Mouse (Mus musculus): Measurements from ENCODE around the gene Aspscr1. TPM values are rescaled to one million over a fixed set of nuclear protein-coding genes. Genes with fewer than 3 reads are reported as not detected.

Aspscr1 gene
- polyA plus RNA-seq, 1 experiment = 95.8 TPM

DNA sequence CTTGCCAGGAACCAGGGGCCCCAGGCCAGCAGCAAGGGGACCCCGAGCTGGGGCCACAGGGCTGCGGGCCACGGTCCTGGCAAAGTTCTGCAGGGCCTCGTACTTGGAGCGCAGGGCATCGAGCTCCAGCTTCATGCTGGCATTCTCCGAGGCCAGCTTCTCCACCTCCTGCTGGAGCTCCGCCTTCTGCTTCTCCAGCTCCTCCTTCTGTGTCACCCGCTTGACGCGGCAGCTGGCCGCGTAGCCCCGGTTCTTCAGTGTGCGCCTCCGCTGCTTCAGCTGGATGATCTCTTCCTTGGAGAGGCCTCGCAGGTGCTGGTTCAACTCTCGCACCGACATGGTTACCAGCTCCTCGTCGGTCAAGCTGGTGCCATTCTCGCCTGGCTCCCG is 43.4 kb upstream of the Aspscr1 start:
- Histone ChIP-seq H3K4me3 (replicated peaks; ENCODE audit: extremely low read depth, low read depth, low read length) (no peak overlapping the region), H3K4me1 (ENCODE audit: control insufficient read depth, insufficient read depth, low read length) (peaks cover 31% of the 10 kb centered on the region)
- WGBS = 67% methylated on average over 23 of the region's 23 CpGs
- no peak for TF ChIP-seq POLR2A (IDR thresholded peaks at IDR 0.05; ENCODE audit: borderline replicate concordance, extremely low read depth, low read depth, low read length)
- no peak for TF ChIP-seq CTCF (IDR thresholded peaks at IDR 0.05; ENCODE audit: insufficient read depth, low read length)
- DNase-seq = no peak

DNA sequence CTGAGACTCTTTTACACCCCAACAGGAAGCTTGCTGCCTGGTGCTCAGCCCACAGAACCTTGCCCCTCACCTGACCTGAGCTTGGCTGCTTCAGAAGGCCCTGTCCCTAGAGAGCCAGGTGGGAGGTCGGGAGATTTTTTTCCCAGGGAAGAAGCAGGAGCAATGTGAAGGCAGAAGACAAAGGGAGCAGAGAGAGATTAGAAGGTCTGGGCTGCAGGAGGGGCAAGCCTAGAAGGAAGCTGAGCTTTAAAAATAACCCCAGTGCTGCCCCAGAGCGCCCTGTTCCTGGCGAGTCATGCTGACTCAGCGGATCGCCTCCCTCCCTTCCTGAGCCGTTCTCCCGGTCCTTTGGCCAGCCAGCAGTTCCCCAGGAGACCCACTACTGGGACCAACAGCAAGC is 42.9 kb upstream of the Aspscr1 start:
- H3K4me3 ChIP-seq (replicated peaks; ENCODE audit: extremely low read depth, low read depth, low read length) = no peak overlapping the region
- no peak for DNase-seq
- TF ChIP-seq CTCF (IDR thresholded peaks at IDR 0.05; ENCODE audit: insufficient read depth, low read length) (no peak), POLR2A (IDR thresholded peaks at IDR 0.05; ENCODE audit: borderline replicate concordance, extremely low read depth, low read depth, low read length) (no peak)
- WGBS = 25% methylated on average over 7 of the region's 7 CpGs
- peaks cover 31% of the 10 kb centered on the region for H3K4me1 ChIP-seq (ENCODE audit: control insufficient read depth, insufficient read depth, low read length)

DNA sequence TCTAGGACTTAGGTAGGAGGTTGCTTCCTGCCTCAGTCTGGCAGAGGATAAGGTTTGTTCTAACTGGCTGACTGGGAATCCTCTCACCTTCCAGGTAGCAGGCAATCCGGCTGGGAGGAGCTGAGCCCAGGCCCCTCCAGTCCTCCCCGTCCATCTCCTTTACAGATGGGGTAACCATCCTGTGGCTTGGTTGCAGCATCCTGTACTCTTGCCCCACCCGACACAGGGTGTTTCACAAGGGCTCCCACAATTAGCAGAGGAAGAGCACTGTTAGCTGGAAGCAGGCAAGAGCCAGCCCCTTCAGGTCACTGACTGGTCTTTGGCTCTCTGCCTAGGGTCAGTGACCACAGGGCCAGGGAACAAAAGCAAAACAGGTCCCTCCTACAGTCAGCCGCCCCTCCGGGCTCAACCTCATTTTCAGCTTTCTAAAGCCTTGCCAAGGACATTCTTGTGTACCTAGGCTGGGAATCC is 42.3 kb upstream of the Aspscr1 start:
- DNase-seq = peak; percentile 49
- TF ChIP-seq POLR2A (IDR thresholded peaks at IDR 0.05; ENCODE audit: borderline replicate concordance, extremely low read depth, low read depth, low read length) (no peak), CTCF (IDR thresholded peaks at IDR 0.05; ENCODE audit: insufficient read depth, low read length) (no peak)
- peaks cover 27% of the 10 kb centered on the region for H3K4me1 ChIP-seq (ENCODE audit: control insufficient read depth, insufficient read depth, low read length)
- H3K4me3 ChIP-seq (replicated peaks; ENCODE audit: extremely low read depth, low read depth, low read length) = no peak overlapping the region
- WGBS = 23% methylated on average over 5 of the region's 5 CpGs

- TF ChIP-seq POLR2A (IDR thresholded peaks at IDR 0.05; ENCODE audit: borderline replicate concordance, extremely low read depth, low read depth, low read length) (no peak), CTCF (IDR thresholded peaks at IDR 0.05; ENCODE audit: insufficient read depth, low read length) (no peak)
- H3K4me3 ChIP-seq (replicated peaks; ENCODE audit: extremely low read depth, low read depth, low read length) = no peak overlapping the region
- 18% methylated on average over 7 of the region's 7 CpGs for WGBS
- H3K4me1 ChIP-seq (ENCODE audit: control insufficient read depth, insufficient read depth, low read length) = peaks cover 24% of the 10 kb centered on the region
- no peak for DNase-seq
These were observed 41.7 kb upstream of the Aspscr1 start for GRCm38 (mm10) chr11:120630881-120631725.

DNA sequence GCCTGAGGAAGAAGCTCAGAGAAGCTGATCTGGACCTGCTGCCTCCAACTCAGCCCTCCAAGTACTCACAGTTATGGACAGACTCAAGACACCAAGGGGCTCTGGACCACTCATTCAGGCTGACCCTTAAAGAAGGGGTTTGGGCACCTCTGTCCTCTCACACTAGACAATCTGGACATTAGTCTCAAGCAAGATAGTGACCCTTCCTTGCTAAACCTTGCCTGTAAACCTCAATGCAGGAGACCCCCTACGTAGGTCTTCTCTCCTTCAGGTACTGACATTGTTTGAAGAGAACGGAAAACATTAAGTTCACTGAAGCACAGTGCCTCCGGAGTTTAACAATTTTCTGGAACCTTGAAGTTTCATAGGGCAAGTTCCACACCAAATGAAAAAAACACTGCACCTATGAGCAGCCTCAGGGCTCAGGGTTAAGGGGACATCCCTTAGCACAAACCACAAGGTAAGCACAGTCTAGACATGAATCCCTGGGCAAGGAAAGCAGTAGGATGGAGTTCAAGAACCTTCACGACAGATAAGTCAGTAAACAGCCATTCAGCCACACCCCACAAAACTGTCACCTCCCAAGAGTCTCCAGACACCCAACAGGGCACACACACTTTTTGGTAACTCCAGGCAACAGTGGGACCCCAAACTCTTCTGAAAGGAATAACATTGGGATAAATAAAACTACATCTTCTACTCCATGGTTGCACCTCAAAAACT is 40.9 kb upstream of the Aspscr1 start:
- Histone ChIP-seq H3K4me3 (replicated peaks; ENCODE audit: extremely low read depth, low read depth, low read length) (peak overlapping the region; percentile 89), H3K4me1 (ENCODE audit: control insufficient read depth, insufficient read depth, low read length) (peaks cover 24% of the 10 kb centered on the region)
- 43% methylated on average over 4 of the region's 4 CpGs for WGBS
- DNase-seq = no peak
- TF ChIP-seq CTCF (IDR thresholded peaks at IDR 0.05; ENCODE audit: insufficient read depth, low read length) = no peak
- no peak for TF ChIP-seq POLR2A (IDR thresholded peaks at IDR 0.05; ENCODE audit: borderline replicate concordance, extremely low read depth, low read depth, low read length)

DNA sequence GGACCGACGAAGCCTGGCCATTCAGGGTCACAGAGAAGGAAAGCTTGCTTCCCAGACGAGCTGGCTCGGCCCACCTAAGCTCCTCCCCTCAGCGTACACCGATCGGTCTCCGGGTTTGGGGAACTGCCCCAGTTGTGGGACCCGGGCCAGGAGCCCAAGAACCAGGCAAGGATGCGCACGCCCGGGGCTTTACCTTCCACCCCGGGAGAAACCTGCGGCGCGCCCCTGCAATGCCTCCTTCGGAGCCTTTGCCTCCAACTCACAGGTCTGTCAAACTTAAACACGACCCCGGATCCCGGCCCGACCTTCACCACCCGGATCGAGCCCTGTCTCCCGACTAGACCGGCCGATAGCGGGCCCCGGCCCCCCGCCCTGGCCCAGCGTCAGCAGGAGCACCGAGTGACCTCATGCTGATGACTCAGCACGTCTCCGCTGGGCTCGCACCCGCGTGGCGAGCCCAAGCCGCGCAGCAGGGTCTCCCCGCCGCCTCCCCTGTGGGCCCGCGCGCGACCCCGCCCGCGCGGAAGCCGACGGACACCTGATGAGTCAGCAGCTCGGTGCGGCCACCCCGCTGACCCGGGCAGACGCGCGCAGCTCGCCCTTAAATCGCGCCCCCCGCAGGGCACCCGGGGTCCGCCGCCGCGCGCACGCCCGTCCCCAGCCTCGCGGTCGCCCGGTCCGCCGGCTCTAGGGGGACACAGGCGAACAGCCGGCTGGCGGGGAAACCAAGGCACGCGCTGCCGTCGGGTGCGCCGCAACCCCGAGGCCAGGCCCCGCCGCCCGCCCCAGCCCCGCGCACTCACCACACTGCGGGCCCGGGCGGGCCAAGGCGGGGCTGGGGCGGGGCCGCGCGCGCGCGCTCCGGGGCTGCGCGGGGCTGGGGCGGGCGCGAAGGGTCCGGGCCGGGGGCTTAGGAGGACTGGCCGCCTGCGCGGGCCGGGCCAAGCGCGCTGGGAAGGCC is 39.9 kb upstream of the Aspscr1 start:
- peaks cover 24% of the 10 kb centered on the region for H3K4me1 ChIP-seq (ENCODE audit: control insufficient read depth, insufficient read depth, low read length)
- DNase-seq = peak; percentile 73
- TF ChIP-seq CTCF (IDR thresholded peaks at IDR 0.05; ENCODE audit: insufficient read depth, low read length) (no peak), POLR2A (IDR thresholded peaks at IDR 0.05; ENCODE audit: borderline replicate concordance, extremely low read depth, low read depth, low read length) (0 out of 2 replicates have a peak, but pooled peaks have one; percentile 22)
- WGBS = under 1% methylated on average over 102 of the region's 116 CpGs
- H3K4me3 ChIP-seq (replicated peaks; ENCODE audit: extremely low read depth, low read depth, low read length) = peak overlapping the region; percentile 89

- peak; percentile 86 for DNase-seq
- 10% methylated on average over 58 of the region's 58 CpGs for WGBS
- Histone ChIP-seq H3K4me3 (replicated peaks; ENCODE audit: extremely low read depth, low read depth, low read length) (peak within 1 kb of the TSS; percentile 89), H3K4me1 (ENCODE audit: control insufficient read depth, insufficient read depth, low read length) (peaks cover 24% of the 10 kb centered on the region)
- TF ChIP-seq CTCF (IDR thresholded peaks at IDR 0.05; ENCODE audit: insufficient read depth, low read length) = no peak
- peak; percentile 37; the same call in 1 of the 2 replicates for TF ChIP-seq POLR2A (IDR thresholded peaks at IDR 0.05; ENCODE audit: borderline replicate concordance, extremely low read depth, low read depth, low read length)
These were observed 39.0 kb upstream of the Aspscr1 start, which contains the start of gene Mafg for GRCm38 (mm10) chr11:120633520-120634343. Gene Mafg (minus strand): TSS chr11:120633600.

DNA sequence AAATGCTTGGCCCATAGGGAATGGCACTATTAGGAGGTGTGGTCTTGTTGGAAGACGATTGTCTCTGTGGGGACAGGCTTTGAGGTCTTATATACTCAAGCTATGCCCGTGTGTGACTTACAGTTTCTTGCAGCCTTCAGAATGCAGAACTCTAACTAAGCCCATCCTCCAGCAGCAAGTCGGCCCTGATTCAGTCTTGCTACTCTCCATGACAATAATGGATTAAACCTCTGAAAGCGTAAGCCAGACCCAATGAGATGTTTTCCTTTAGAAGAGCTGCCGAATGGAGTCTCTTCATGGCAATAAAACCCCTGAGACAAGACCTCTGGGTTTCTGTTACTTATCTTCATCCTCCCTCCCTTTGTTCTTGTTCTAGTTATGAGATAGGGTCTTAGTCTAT is 38.0 kb upstream of the Aspscr1 start:
- DNase-seq = no peak
- Histone ChIP-seq H3K4me1 (ENCODE audit: control insufficient read depth, insufficient read depth, low read length) (peaks cover 23% of the 10 kb centered on the region), H3K4me3 (replicated peaks; ENCODE audit: extremely low read depth, low read depth, low read length) (no peak overlapping the region)
- 83% methylated on average over 5 of the region's 5 CpGs for WGBS
- no peak for TF ChIP-seq POLR2A (IDR thresholded peaks at IDR 0.05; ENCODE audit: borderline replicate concordance, extremely low read depth, low read depth, low read length)
